Mouse (Mus musculus): ENCODE data around the gene Gabarap.

GRCm38 (mm10) chr11:69982225-69982624, 8.7 kb upstream of the Gabarap start, which contains the start of gene Elp5:
- TF ChIP-seq MAX (IDR thresholded peaks at IDR 0.05; ENCODE audit: low read length): no peak
- TF ChIP-seq MAFK (IDR thresholded peaks at IDR 0.05; ENCODE audit: insufficient replicate concordance, low read length): no peak
- TF ChIP-seq EP300 (IDR thresholded peaks at IDR 0.05; ENCODE audit: low read length): no peak
- no peak; the same call in 1 of the 2 replicates for TF ChIP-seq TCF12 (IDR thresholded peaks at IDR 0.05; ENCODE audit: low read depth, low read length)
